Mouse (Mus musculus) brain, embryonic 18.5 days (tissue): ENCODE data around the gene Ptgs1.

Experiments
- DNase-seq: peaks from one replicate; pipeline ENCODE4 v3.0.0-alpha.2; 2012; ENCODE audit warnings: low read depth, low spot score

Gene Ptgs1

GRCm38 (mm10) chr2:36214425-36214824 lies 15.8 kb upstream of the Ptgs1 start:
- DNase-seq = no peak

DNA sequence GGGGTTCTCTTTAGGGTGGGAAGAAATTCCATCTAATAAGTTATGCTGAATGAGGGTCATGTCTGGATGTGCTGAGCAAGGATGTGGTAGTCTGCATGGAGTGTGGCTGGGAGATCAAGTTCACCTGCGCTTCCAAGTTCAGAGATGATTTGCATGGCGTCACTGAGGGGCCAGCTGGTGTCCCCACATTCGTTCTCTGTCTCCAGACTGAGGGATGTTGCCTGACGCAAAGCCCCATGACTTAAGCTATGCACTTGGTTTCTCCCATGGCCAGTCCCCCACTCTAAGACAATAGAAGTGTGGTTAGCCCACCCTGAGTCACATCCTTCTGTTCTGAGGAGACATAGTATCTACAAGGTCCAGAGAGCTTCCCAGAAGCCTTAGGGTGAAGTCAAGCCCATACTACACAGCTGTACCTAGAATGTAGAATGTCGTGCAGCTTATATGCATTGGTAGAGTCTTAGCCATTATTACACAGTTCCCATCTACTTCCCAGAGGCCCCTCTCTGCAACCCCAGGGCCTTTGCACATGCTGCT lies 15.0 kb upstream of the Ptgs1 start:
- no peak for DNase-seq

- no peak for DNase-seq
Measured at GRCm38 (mm10) chr2:36216546-36216945, 13.7 kb upstream of the Ptgs1 start.

GRCm38 (mm10) chr2:36216953-36217573 lies 13.2 kb upstream of the Ptgs1 start:
- DNase-seq = no peak

DNA sequence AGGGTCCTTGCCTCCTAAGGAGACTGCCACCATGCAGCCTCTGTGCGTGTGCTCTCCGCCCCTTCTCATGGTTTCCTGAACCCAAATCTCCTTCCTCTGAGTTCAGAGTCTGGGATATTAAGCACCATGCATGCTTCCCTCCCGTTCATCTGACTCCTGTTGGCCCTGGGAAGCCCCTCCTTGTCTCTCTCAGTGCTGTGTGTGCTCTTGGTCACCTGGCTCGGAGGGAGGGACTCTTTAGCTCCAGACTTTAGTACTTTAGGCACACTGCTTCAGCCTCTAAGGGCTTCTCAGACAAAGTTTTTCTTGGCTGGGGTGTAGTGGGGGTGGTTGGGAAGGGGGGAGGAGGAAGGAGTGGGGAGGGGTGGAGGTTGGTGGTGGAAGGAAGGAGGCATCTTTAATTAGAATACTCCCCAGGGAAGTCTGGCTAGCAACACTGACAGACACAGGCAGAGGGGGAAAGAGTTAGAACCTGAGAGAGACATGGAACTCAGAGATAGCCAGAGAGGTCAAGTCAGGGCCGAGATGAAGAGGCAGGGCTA lies 12.5 kb upstream of the Ptgs1 start:
- no peak for DNase-seq

- DNase-seq = no peak
Measured at GRCm38 (mm10) chr2:36220106-36220505, 10.1 kb upstream of the Ptgs1 start.

DNA sequence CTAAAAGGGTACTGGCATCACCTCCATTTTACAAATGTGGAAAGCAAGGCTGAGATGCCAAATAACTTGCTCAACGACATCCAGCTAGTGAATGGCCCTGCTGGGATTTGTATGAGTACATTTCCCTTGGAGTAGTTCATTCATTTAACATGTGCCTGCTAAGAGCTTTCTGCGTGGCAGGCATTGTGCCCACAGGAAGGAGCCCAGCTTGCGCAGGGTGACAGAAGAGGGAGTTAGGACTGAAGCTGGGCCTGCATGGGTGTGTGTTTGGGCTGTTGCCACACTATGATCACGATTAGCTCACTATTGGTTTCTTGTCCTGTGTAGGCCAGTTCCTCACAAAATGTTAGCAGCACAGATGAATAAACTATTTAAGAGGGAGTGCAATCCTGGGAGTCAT lies 9.3 kb upstream of the Ptgs1 start:
- no peak for DNase-seq

DNA sequence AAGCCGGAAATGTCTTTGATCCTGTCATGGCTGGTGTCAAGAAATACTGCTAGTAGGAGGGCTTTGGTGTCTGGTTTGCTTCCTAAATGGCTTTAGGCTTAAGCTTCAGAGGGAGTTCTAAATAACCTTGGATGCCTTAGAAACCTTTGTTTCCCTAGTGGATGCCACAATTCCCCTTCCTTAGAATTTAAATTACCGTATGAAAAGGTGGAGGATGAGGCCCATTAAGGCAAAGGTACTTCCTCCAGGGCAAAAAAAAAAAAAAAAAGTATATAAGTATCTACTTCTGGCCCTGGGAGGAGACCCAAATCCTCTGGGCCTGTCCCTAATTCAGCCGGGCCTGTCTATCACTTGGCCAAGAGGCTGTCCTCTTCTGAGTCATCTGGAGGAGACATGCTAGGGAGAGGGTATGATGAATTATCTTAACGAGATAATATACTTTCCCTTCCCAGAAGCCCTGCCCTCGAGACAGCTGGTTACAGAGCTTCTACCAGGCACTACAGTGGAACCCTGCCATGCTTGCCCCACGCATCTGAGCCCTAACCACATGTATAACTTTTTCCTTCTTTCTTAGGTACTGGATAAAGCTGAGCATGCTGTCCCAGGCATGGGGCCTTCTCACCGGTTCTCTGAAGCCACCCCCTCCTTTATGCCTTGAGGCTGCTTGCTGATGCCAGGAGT lies 7.9 kb upstream of the Ptgs1 start:
- no peak for DNase-seq

DNA sequence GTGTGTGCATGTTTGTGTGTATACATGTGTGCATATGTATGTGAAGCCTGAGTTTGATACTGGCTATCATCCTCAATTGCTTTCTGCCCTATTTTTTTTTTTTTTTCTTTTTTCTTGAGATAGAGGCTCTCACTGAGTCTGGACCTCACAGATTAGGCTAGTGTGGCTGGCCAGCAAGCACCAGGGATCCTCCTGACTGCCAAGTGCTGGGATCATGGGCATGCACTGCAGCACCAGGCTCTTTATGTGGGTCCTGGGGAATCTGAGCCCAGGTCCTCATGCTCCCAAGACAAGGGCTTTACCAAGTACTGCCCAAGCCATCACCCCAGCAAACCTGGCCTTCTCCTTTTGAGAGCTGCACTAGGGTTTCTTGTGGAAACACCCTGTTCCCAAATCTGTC lies 6.8 kb upstream of the Ptgs1 start:
- no peak for DNase-seq

DNA sequence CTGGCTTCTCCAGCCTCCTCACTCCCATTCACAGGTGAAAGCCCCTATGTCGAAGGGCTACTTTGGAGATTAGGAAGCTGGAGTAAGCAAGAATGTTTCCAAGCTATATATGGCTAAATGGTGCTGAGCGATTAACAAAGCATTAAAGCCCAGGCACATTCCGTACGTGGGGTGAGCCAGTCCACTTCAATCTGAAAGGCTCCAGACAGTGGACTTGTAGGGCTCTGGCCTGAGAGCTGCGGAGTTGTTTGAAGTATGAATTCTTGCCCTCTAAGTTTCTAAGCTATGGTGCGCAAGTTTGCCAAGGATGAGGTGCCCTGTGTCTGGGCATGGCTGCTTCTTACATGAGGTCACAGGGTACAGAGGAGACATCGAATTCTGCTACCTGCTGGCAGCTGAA lies 6.1 kb upstream of the Ptgs1 start:
- DNase-seq = no peak

DNA sequence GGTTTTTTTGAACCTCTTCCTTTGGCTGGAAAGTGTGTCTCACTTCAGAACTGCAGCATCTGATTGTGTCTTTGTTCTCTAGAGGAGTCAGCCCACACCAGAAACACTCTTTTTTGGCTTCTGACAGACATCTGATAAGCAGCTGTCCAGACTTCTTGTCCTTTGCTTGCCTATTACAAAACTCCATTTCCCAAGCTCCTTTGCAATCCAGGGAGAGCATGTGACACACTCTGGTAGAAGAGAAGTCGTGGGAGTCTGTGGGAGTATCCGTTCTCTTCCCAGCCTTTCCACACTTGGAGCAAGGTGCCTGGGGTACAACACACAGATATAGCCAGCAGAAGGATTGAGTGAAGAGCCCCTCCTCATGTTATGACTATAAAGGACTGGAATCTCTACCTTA lies 5.6 kb upstream of the Ptgs1 start:
- no peak for DNase-seq

DNA sequence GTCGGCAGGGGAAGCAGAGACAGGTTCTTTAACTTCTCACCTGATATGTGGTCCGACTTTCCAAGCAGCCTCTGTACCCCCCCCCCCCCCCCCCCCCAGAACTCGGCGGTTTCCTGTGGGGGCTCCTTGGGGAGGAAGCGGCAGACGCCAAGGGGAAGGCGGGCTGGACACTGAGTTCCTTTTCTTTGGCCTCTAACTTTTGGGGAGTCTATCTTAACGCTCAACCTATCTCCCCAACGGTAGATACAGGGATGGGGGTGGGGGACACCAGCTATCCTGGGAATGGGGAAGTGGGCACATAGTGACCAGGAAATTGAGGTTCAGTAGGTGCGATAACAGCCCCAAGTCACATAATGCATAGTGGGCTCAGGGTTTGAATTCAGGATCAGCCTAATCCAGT lies 741 bp downstream of the Ptgs1 start:
- no peak for DNase-seq

GRCm38 (mm10) chr2:36234526-36235368 lies 4.5 kb downstream of the Ptgs1 start:
- no peak for DNase-seq

- no peak for DNase-seq
Measured at GRCm38 (mm10) chr2:36235917-36236316, 5.7 kb downstream of the Ptgs1 start.

DNA sequence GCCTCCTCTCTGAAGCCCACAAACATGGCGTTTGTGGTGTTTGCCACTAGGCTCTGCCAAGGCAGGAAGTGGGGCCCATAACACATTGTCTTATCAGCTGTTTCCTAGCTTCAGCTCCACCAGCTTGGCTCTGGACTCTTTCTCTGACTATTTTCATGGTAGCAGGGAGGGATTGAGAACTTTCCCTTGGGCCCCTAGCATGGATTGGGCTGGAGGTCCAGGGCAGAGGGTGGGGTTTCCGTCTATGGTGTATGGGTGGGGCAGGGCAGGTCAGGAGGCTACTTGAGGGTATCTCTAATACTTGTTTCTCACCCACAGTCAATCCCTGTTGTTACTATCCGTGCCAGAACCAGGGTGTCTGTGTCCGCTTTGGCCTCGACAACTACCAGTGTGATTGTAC lies 6.7 kb downstream of the Ptgs1 start:
- DNase-seq = no peak

- no peak for DNase-seq
Measured at GRCm38 (mm10) chr2:36237557-36237956, 7.3 kb downstream of the Ptgs1 start.

- DNase-seq = no peak
Measured at GRCm38 (mm10) chr2:36238467-36238866, 8.2 kb downstream of the Ptgs1 start.

GRCm38 (mm10) chr2:36238951-36239350 lies 8.7 kb downstream of the Ptgs1 start:
- DNase-seq = no peak

DNA sequence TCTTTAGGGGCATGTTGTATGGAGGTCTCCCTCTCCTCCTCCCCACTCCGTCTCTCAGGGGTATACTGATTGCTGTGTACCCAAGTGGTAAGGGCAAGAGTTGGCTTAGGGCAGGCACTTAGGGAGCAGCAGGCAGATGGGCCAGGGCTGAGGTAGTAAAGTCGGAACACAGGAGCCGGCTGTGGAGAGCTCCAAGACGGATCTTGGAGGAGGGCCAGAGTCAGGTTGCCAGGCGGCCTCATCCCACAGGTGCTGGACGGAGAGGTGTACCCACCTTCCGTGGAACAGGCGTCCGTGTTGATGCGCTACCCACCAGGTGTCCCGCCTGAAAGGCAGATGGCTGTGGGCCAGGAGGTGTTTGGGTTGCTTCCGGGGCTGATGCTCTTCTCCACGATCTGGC lies 12.3 kb downstream of the Ptgs1 start:
- no peak for DNase-seq

DNA sequence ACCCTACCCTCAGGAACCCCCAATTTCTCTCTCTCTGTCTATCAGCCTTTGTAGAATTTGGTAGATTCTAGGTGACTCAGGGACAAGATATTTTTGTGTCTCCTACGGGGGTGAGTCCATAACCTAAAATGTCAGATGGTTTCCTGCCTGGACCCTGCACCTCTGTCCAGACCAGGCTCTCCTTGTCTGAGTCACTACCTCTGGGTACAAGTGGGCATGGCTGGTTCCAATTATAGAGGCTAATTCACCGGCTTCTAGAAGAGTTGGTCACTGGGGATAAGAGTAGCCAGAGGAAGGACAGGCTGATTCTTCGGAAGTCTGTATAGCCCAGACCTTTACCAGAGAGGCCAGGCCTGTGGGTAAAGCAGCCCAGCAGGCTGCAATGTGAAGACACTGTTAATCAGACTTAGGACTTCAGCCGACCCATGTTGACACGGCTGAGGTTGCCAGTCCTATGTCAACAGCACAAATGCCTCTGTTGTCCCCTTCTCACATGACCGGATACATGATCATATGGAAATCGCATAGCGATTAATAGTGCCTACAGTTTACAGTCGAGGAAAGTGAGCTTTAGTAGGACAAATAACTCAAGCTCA lies 13.2 kb downstream of the Ptgs1 start:
- no peak for DNase-seq

GRCm38 (mm10) chr2:36243892-36244309 lies 13.7 kb downstream of the Ptgs1 start:
- DNase-seq = no peak

DNA sequence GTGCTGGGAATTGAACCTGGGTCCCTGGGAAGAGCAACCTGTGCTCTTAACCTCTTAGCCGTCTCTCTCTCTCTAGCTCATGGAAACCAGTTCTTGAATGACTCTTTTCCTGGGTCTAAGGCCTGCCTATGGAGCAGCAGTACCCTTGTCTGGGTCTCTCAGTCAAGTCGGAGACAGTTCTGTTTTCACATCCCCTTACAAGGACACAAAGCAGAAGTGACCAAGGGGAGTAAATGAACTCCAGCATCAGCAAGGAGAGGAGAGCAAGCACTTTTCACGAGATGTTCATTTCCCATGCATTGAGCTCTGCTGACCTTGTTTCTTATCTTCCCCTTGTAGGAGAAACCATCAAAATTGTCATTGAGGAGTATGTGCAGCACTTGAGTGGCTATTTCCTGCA lies 14.5 kb downstream of the Ptgs1 start:
- DNase-seq = no peak
